Comparison of ENCODE assay signal across 6 mouse cellular contexts in the genomic region with DNA sequence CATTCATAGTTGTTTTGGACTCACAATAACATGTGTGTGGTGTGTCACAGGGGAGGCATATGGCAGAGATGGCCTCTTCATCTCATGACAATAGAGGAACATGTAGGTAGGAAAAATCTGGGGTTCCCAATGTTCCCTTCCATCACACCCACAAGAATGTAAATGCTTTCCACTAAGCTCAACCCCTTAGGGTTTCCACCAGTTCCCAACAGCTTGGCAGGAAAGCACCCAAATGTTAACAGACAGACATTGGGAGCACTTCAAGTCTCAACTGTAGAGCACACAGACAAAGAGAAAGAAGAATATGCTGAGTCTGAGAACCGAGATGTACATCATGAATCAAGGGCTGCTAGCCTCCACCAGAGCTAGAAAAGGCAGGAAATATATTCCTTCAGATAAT.
"Had no signal": no experiment of that assay in that cellular context is flagged by ENCODE, and none has a peak within 500 bp of the region (broad histone marks: within the 10 kb centered on the region; RNA-seq: fewer than 3 reads in every experiment).

No protein-coding gene starts in this region.

- DNase-seq: lung, adult 2 months; lung, postnatal 14 days; lung, postnatal 36 days; right cerebral cortex, postnatal 14 days; thymus, adult 2 months; thymus, postnatal 36 days had no signal
